Mouse (Mus musculus): ENCODE measurements at regions not wholly inside any gene's neighbourhood (a gene's known extent, or its start where the extent isn't known, plus 50 kb on each side); places are given as distances from the start of the nearest gene placed in this dataset.

GRCm38 (mm10) chr12:119027701-119028100 is 61.5 kb upstream of the Abcb5 start:
- DNase-seq (ENCODE audit: low spot score), result no peak

GRCm38 (mm10) chr12:119026311-119026710 is 60.1 kb upstream of the Abcb5 start:
- no peak for DNase-seq (ENCODE audit: low spot score)

GRCm38 (mm10) chr12:119024063-119024462 is 57.8 kb upstream of the Abcb5 start:
- no peak for DNase-seq (ENCODE audit: low spot score)
